Mouse (Mus musculus): ENCODE results near the gene Per1. TPM values are rescaled to one million over a fixed set of nuclear protein-coding genes. Genes with fewer than 3 reads are reported as not detected.
"Not testable (repeated sequence)": the region's sequence is repeated elsewhere in the genome, so short reads cannot be mapped to it uniquely, and the experiment has no call there.

Per1 gene
- total and polyA plus RNA-seq, 3 experiments = 36.4 to 79.8 (median 44.4) TPM

DNA sequence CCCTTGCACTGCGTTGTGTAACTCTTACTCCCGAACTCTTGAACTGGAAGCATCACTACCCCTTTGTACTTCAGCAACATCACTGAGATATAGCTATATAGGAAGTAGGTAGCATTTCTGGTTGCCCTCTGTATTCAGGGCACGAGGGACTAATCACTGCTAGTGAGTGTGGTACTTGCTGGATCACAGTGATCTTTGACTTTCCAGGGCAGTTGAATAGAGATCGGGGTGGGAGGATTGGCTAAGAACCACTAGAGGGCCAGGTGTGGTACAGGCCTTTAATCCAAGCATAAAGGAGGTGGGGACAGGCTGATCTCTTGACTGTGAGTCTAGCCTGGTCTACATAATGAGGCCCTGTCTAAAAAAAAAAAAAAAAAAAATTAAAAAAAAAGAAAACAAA, 2.1 kb upstream of the Per1 start:
- Histone ChIP-seq H3K79me2 (replicated peaks; ENCODE audit: control insufficient read depth, insufficient read depth, low read length) (peaks cover 7% of the 10 kb centered on the region), H3K27me3 (ENCODE audit: control insufficient read depth, insufficient read depth, low read length) (no peaks in the 10 kb centered on the region), H3K27ac (peak overlapping the region; percentile 20), H3K9ac (ENCODE audit: low read depth, low read length) (no peak overlapping the region), H3K4me3 (no peak overlapping the region), H3K4me1 (ENCODE audit: control insufficient read depth, insufficient read depth, low read length) (peaks cover 10% of the 10 kb centered on the region), H3K36me3 (ENCODE audit: control insufficient read depth, insufficient read depth, low read length) (peaks cover 6% of the 10 kb centered on the region)
- DNase-seq = no peak
- WGBS = 87% methylated on average over 4 of the region's 4 CpGs
- intact Hi-C loops (cut with DNase I) = loop anchor here (1.0 kb wide), 1 partner anchor 25 kb away; no protein-coding TSS in a partner anchor
- TF ChIP-seq CTCF (IDR thresholded peaks at IDR 0.05) = no peak
- TF ChIP-seq EP300 (IDR thresholded peaks at IDR 0.05; ENCODE audit: insufficient read depth, low read depth, low read length) = no peak
- no peak for TF ChIP-seq POLR2A (IDR thresholded peaks at IDR 0.05; ENCODE audit: insufficient read depth, low read depth, low read length)

DNA sequence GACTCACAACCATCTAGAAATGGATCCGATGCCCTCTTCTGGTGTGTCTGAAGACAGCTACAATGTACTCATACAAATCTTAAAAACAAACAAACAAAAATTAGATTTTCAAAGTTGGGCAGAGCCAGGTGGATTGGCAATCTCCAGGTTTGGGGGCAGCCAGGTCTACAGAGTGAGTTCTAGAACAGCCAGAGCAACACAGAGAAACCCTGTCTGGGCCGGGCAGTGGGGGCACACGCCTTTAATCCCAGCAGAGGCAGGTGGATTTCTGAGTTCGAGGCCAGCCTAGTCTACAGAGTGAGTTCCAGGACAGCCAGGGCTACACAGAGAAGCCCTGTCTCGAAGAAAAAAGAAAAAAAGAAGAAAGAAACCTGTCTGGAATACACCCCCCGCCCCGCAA, 1.2 kb upstream of the Per1 start:
- H3K79me2 ChIP-seq (replicated peaks; ENCODE audit: control insufficient read depth, insufficient read depth, low read length); H3K36me3 ChIP-seq (ENCODE audit: control insufficient read depth, insufficient read depth, low read length); intact Hi-C loops (cut with DNase I); DNase-seq; H3K4me3 ChIP-seq; H3K27me3 ChIP-seq (ENCODE audit: control insufficient read depth, insufficient read depth, low read length); H3K9ac ChIP-seq (ENCODE audit: low read depth, low read length): not testable (repeated sequence)
- H3K4me1 ChIP-seq (ENCODE audit: control insufficient read depth, insufficient read depth, low read length) = peaks cover 16% of the 10 kb centered on the region
- TF ChIP-seq CTCF (IDR thresholded peaks at IDR 0.05) = peak; percentile 19; the same call in 1 of the 2 replicates
- H3K27ac ChIP-seq = peak overlapping the region; percentile 99
- WGBS = 86% methylated on average over 7 of the region's 7 CpGs

DNA sequence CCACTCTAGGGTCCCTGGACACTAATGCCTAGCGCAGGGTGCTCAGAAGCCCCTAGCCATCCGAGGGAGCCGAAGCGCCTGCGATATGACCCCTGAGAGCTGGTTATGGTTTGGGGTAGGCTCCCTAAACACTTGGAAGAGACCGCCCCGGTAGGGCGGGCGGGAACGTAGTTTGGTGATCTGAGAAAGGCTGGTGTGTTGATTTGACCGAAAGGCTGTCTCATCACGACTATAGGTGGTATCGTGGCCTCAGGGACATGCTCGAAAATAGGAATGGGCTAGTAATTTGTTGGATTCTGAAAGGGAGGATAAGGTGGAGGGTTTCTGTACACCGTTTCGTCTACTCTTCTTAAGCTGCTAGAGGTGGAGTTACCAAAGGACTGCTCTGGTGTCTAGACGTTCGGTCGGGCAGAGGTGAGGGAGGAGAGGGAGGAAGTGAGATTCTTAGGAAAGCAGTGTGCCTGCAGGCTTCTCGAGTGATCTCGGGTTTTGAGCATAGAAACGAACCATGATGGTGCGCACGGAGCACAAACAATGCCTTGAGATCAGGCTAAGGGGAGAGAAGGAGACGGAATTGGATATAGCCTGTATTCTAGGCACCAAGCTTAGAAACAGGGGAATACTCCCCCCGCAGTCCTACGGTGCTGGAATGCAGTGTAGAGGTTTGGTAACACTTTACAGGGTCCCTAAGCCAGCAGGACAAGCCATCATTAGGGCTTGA, 654 bp downstream of the Per1 start:
- no peaks in the 10 kb centered on the region for H3K79me2 ChIP-seq (replicated peaks; ENCODE audit: control insufficient read depth, insufficient read depth, low read length)
- peak; percentile 67 to 71 for DNase-seq
- H3K27ac ChIP-seq = peak overlapping the region; percentile 98
- H3K27me3 ChIP-seq (ENCODE audit: control insufficient read depth, insufficient read depth, low read length) = no peaks in the 10 kb centered on the region
- peaks cover 7% of the 10 kb centered on the region for H3K36me3 ChIP-seq (ENCODE audit: control insufficient read depth, insufficient read depth, low read length)
- TF ChIP-seq POLR2A (IDR thresholded peaks at IDR 0.05; ENCODE audit: insufficient read depth, low read depth, low read length) = peak; percentile 70
- no peak for TF ChIP-seq CTCF (IDR thresholded peaks at IDR 0.05)
- peak overlapping the region; percentile 81 for H3K9ac ChIP-seq (ENCODE audit: low read depth, low read length)
- under 1% methylated on average over 27 of the region's 27 CpGs for WGBS
- H3K4me1 ChIP-seq (ENCODE audit: control insufficient read depth, insufficient read depth, low read length) = peaks cover 10% of the 10 kb centered on the region
- intact Hi-C loops (cut with DNase I) = loop anchor here (5.0 kb wide), 1 partner anchor 138 kb away; the partner anchor contains the start of gene Arhgef15
- H3K4me3 ChIP-seq = peak overlapping the region; percentile 67

DNA sequence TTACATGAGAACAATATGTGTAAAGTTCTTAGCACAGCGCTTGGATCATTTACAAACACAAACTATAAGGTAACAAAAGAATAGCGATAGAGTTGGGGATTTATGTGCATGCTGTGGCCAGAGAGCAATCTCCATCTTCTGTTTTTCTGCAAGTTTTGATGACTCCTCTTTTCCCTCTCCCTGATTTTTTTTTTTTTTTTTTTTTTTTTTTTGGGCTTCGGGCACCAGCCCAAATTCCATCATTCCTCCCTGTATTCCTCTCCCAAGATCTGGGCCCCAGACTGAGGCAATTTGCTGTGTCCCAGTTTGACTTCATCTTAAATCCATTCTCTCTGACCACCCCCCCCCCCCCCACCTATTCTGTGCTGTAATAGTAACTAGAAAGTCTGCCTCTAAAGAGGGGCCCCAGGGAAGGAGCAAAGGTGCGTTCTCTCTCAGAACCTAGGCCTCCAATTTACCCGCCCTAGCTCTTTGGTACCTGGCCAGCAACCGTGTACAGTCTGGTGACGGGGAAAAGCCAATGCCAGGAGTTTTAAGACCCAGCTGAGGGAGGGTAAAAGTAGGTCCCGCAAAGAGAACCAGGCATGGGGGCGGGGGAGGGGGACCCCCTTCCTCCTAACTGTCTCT, 1.5 kb downstream of the Per1 start:
- intact Hi-C loops (cut with DNase I) = loop anchor here (5.0 kb wide), 1 partner anchor 139 kb away; the partner anchor contains the start of gene Arhgef15
- Histone ChIP-seq H3K9ac (ENCODE audit: low read depth, low read length) (peak overlapping the region; percentile 81), H3K36me3 (ENCODE audit: control insufficient read depth, insufficient read depth, low read length) (peaks cover 9% of the 10 kb centered on the region), H3K27me3 (ENCODE audit: control insufficient read depth, insufficient read depth, low read length) (no peaks in the 10 kb centered on the region), H3K4me3 (peak overlapping the region; percentile 67), H3K79me2 (replicated peaks; ENCODE audit: control insufficient read depth, insufficient read depth, low read length) (peaks cover 2% of the 10 kb centered on the region), H3K4me1 (ENCODE audit: control insufficient read depth, insufficient read depth, low read length) (peaks cover 13% of the 10 kb centered on the region), H3K27ac (peak overlapping the region; percentile 98)
- DNase-seq = no peak
- WGBS = 2% methylated on average over 9 of the region's 9 CpGs
- TF ChIP-seq CTCF (IDR thresholded peaks at IDR 0.05) = no peak
- peak; percentile 11; the same call in 1 of the 2 replicates for TF ChIP-seq POLR2A (IDR thresholded peaks at IDR 0.05; ENCODE audit: insufficient read depth, low read depth, low read length)
- TF ChIP-seq EP300 (IDR thresholded peaks at IDR 0.05; ENCODE audit: insufficient read depth, low read depth, low read length) = no peak

DNA sequence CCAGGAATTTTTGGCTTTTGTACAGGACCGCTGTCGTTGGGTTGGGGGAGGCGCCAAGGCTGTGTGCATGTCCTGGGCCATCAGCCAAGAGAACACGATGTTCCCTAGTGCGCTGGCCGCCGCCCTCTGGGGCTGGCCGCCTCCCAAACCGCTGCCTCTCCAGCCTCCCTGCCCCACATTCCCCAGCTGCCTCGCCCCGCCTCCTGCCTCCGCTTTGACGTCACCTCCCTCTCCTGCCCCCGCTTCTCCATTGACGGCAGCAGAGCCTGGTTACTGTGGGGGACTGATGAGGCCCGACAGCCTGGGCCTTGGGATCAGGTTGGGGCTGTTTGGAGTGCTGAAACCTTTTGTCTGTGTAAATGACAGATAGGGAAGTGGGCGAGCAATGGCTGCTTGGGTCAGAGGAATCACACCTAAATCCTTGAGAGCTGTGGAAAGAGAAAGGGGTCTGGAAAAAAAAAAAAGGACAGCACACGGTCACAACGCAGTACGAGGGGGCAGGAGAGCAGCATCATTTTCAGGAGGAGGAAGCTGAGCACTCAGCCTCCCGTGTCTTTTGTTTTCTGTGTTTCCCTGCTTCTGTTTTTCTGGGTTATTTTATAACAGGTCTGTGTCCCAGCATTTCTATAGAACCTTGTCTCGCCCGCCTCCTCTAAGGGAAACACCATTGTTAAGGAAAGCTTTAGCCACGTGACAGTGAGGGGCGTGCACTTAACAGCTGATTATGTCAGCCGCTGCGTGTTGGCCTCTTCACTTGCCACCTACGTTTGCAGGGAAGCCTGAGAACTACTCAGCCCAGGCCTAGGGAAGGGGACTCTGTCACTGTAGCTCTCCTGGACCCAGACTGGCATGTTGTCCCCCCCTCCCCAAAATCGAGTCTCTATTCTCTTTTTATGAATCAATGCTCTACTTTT, 2.2 kb downstream of the Per1 start:
- peak overlapping the region; percentile 71 for H3K9ac ChIP-seq (ENCODE audit: low read depth, low read length)
- under 1% methylated on average over 29 of the region's 29 CpGs for WGBS
- TF ChIP-seq CTCF (IDR thresholded peaks at IDR 0.05) (no peak), EP300 (IDR thresholded peaks at IDR 0.05; ENCODE audit: insufficient read depth, low read depth, low read length) (peak; percentile 100), POLR2A (IDR thresholded peaks at IDR 0.05; ENCODE audit: insufficient read depth, low read depth, low read length) (peak; percentile 90)
- intact Hi-C loops (cut with DNase I) = loop anchor here (5.0 kb wide), 1 partner anchor 140 kb away; the partner anchor contains the start of gene Arhgef15
- H3K27ac ChIP-seq = peak overlapping the region; percentile 98
- H3K79me2 ChIP-seq (replicated peaks; ENCODE audit: control insufficient read depth, insufficient read depth, low read length) = peaks cover 2% of the 10 kb centered on the region
- no peaks in the 10 kb centered on the region for H3K27me3 ChIP-seq (ENCODE audit: control insufficient read depth, insufficient read depth, low read length)
- H3K4me3 ChIP-seq = peak overlapping the region; percentile 67
- peak; percentile 99 to 100 for DNase-seq
- peaks cover 9% of the 10 kb centered on the region for H3K36me3 ChIP-seq (ENCODE audit: control insufficient read depth, insufficient read depth, low read length)
- peaks cover 13% of the 10 kb centered on the region for H3K4me1 ChIP-seq (ENCODE audit: control insufficient read depth, insufficient read depth, low read length)
